ENCODE assay signal across 27 mouse cellular contexts in genomic region chr17:65741565-65741964, GRCm38 (mm10). TPM values are rescaled to one million over a fixed set of nuclear protein-coding genes. Genes with fewer than 3 reads are reported as not detected.
DNase-seq lines count a peak whose midpoint lies in the region; ATAC-seq lines count a peak whose summit lies in the region.
"Had no signal": no experiment of that assay in that cellular context is flagged by ENCODE, and none has a peak within 500 bp of the region (broad histone marks: within the 10 kb centered on the region; RNA-seq: fewer than 3 reads in every experiment).

No protein-coding gene starts in this region.

- H3K4me3 ChIP-seq in hindbrain, embryonic 13.5 days: no peak overlapping the region
- H3K4me3 ChIP-seq in hindbrain, embryonic 10.5 days: no peak overlapping the region
- no peak overlapping the region for H3K4me3 ChIP-seq in neural tube, embryonic 11.5 days (ENCODE audit: low read depth, low read length)
- no peak overlapping the region for H3K4me3 ChIP-seq in forebrain, embryonic 15.5 days
- no peak overlapping the region for H3K4me3 ChIP-seq in neural tube, embryonic 15.5 days (replicated peaks)
- no peak overlapping the region for H3K4me3 ChIP-seq in kidney, embryonic 16.5 days (ENCODE audit: low read length)
- H3K4me3 ChIP-seq: heart, embryonic 12.5 days; hindbrain, embryonic 15.5 days; limb, embryonic 13.5 days; liver, embryonic 12.5 days had no signal

- H3K27ac ChIP-seq in hindbrain, embryonic 13.5 days: peak overlapping the region; percentile 90
- H3K27ac ChIP-seq in hindbrain, embryonic 10.5 days: no peak overlapping the region
- H3K27ac ChIP-seq in neural tube, embryonic 11.5 days (ENCODE audit: low read depth, low read length): peak overlapping the region; percentile 54
- peak overlapping the region; percentile 50; the same call in 1 of the 2 replicates for H3K27ac ChIP-seq in forebrain, embryonic 15.5 days (replicated peaks)
- peak overlapping the region; percentile 54; the same call in 1 of the 2 replicates for H3K27ac ChIP-seq in neural tube, embryonic 15.5 days (replicated peaks)
- no peak overlapping the region for H3K27ac ChIP-seq in kidney, embryonic 16.5 days (ENCODE audit: low read length)
- H3K27ac ChIP-seq: limb, embryonic 13.5 days; liver, embryonic 12.5 days; stomach, postnatal 0 days had no signal

- no peaks in the 10 kb centered on the region for H3K27me3 ChIP-seq in hindbrain, embryonic 13.5 days
- H3K27me3 ChIP-seq in hindbrain, embryonic 10.5 days (ENCODE audit: insufficient read depth, poor library complexity, severe bottlenecking): no peaks in the 10 kb centered on the region
- no peaks in the 10 kb centered on the region for H3K27me3 ChIP-seq in neural tube, embryonic 11.5 days (ENCODE audit: control insufficient read depth, insufficient read depth, low read length)
- H3K27me3 ChIP-seq in forebrain, embryonic 15.5 days: no peaks in the 10 kb centered on the region
- no peaks in the 10 kb centered on the region for H3K27me3 ChIP-seq in neural tube, embryonic 15.5 days (replicated peaks)
- no peaks in the 10 kb centered on the region for H3K27me3 ChIP-seq in kidney, embryonic 16.5 days (ENCODE audit: insufficient read depth, low read length)
- H3K27me3 ChIP-seq: heart, embryonic 12.5 days; hindbrain, embryonic 15.5 days; limb, embryonic 13.5 days; liver, embryonic 12.5 days had no signal

- peaks cover 36% of the 10 kb centered on the region for H3K4me1 ChIP-seq in hindbrain, embryonic 13.5 days (replicated peaks)
- peaks cover 25% of the 10 kb centered on the region for H3K4me1 ChIP-seq in hindbrain, embryonic 10.5 days (replicated peaks)
- peaks cover 6% of the 10 kb centered on the region for H3K4me1 ChIP-seq in neural tube, embryonic 11.5 days (ENCODE audit: control insufficient read depth, insufficient read depth, low read length)
- H3K4me1 ChIP-seq in forebrain, embryonic 15.5 days: peaks cover 20% of the 10 kb centered on the region
- H3K4me1 ChIP-seq in neural tube, embryonic 15.5 days: peaks cover 26% of the 10 kb centered on the region
- H3K4me1 ChIP-seq in kidney, embryonic 16.5 days (ENCODE audit: insufficient read depth, low read length): no peaks in the 10 kb centered on the region; the same call in 1 of the 2 replicates
- H3K4me1 ChIP-seq: limb, embryonic 13.5 days; liver, embryonic 12.5 days had no signal

- no peak for DNase-seq in hindbrain, embryonic 10.5 days (ENCODE audit: low spot score)
- no peak for DNase-seq in neural tube, embryonic 11.5 days (ENCODE audit: low spot score)
- no peak for DNase-seq in neural tube, embryonic 10.5 days (ENCODE audit: extremely low spot score, low spot score)
- no peak for DNase-seq in left cerebral cortex, adult 8-10 months (ENCODE audit: low spot score in 2 of 2)
- DNase-seq: adrenal gland, adult 8-10 months; B cell, adult 2 months; cerebellum, adult 18-20 months; cerebellum, postnatal 14 days; gastrocnemius, postnatal 10 days; heart, postnatal 10 days; kidney, adult 9 months; kidney, postnatal 25 days; lung, adult 18-20 months; lung, postnatal 10 days; right cerebral cortex, adult 18-20 months; thymus, adult 2 months; thymus, postnatal 4 days had no signal

- no peak overlapping the region for H3K9ac ChIP-seq in hindbrain, embryonic 13.5 days
- no peak overlapping the region for H3K9ac ChIP-seq in neural tube, embryonic 11.5 days (ENCODE audit: low read length)
- H3K9ac ChIP-seq in forebrain, embryonic 15.5 days (replicated peaks): no peak overlapping the region
- no peak overlapping the region for H3K9ac ChIP-seq in neural tube, embryonic 15.5 days (replicated peaks)
- H3K9ac ChIP-seq in kidney, embryonic 16.5 days (replicated peaks; ENCODE audit: low read length): no peak overlapping the region
- H3K9ac ChIP-seq: heart, embryonic 12.5 days; hindbrain, embryonic 15.5 days; limb, embryonic 13.5 days; liver, embryonic 12.5 days had no signal

- H3K36me3 ChIP-seq in hindbrain, embryonic 13.5 days: peaks cover 8% of the 10 kb centered on the region
- peaks cover 19% of the 10 kb centered on the region for H3K36me3 ChIP-seq in hindbrain, embryonic 10.5 days
- H3K36me3 ChIP-seq in neural tube, embryonic 11.5 days (ENCODE audit: control insufficient read depth, insufficient read depth, low read length): no peaks in the 10 kb centered on the region
- H3K36me3 ChIP-seq in forebrain, embryonic 15.5 days: no peaks in the 10 kb centered on the region
- H3K36me3 ChIP-seq in neural tube, embryonic 15.5 days: no peaks in the 10 kb centered on the region; the same call in 1 of the 2 replicates
- H3K36me3 ChIP-seq in kidney, embryonic 16.5 days (ENCODE audit: insufficient read depth, low read length): 0 out of 2 replicates have a peak, but pooled peaks cover 10% of the 10 kb centered on the region
- H3K36me3 ChIP-seq: hindbrain, embryonic 15.5 days; liver, embryonic 12.5 days had no signal

- no peak overlapping the region for H3K4me2 ChIP-seq in hindbrain, embryonic 13.5 days
- H3K4me2 ChIP-seq in neural tube, embryonic 11.5 days (ENCODE audit: low read depth): no peak overlapping the region
- H3K4me2 ChIP-seq in forebrain, embryonic 15.5 days (replicated peaks): no peak overlapping the region
- no peak overlapping the region for H3K4me2 ChIP-seq in neural tube, embryonic 15.5 days
- no peak overlapping the region for H3K4me2 ChIP-seq in kidney, embryonic 16.5 days (replicated peaks; ENCODE audit: low read depth, low read length)
- H3K4me2 ChIP-seq: heart, embryonic 12.5 days; hindbrain, embryonic 15.5 days; limb, embryonic 13.5 days; liver, embryonic 12.5 days had no signal

- ATAC-seq in hindbrain, embryonic 13.5 days (ENCODE audit: low FRiP score): no peak
- no peak for ATAC-seq in neural tube, embryonic 11.5 days (ENCODE audit: insufficient read depth, low FRiP score, low TSS enrichment)
- ATAC-seq in forebrain, embryonic 15.5 days (replicated peaks): 0 out of 2 replicates have a peak, but pooled peaks have one; percentile 26
- ATAC-seq in neural tube, embryonic 15.5 days (ENCODE audit: low FRiP score): no peak
- ATAC-seq in kidney, embryonic 16.5 days (ENCODE audit: low FRiP score, low TSS enrichment): no peak
- ATAC-seq: intestine, embryonic 16.5 days; liver, embryonic 12.5 days had no signal

- WGBS in hindbrain, embryonic 13.5 days: 83% methylated on average over 4 of the region's 4 CpGs
- WGBS in hindbrain, embryonic 10.5 days: 87% methylated on average over 4 of the region's 4 CpGs
- 91% methylated on average over 4 of the region's 4 CpGs for WGBS in neural tube, embryonic 11.5 days
- WGBS in forebrain, embryonic 15.5 days: 76% methylated on average over 4 of the region's 4 CpGs
- WGBS in neural tube, embryonic 15.5 days: 82% methylated on average over 4 of the region's 4 CpGs
- WGBS in kidney, embryonic 16.5 days: 88% methylated on average over 4 of the region's 4 CpGs

- H3K9me3 ChIP-seq in hindbrain, embryonic 13.5 days: no peaks in the 10 kb centered on the region
- H3K9me3 ChIP-seq in hindbrain, embryonic 10.5 days: 0 out of 2 replicates have a peak, but pooled peaks cover 6% of the 10 kb centered on the region
- no peaks in the 10 kb centered on the region for H3K9me3 ChIP-seq in neural tube, embryonic 11.5 days (ENCODE audit: control insufficient read depth, low read length)
- H3K9me3 ChIP-seq in forebrain, embryonic 15.5 days: no peaks in the 10 kb centered on the region
- H3K9me3 ChIP-seq in neural tube, embryonic 15.5 days (replicated peaks): no peaks in the 10 kb centered on the region
- 0 out of 2 replicates have a peak, but pooled peaks cover 6% of the 10 kb centered on the region for H3K9me3 ChIP-seq in kidney, embryonic 16.5 days (ENCODE audit: low read length)
- H3K9me3 ChIP-seq: heart, embryonic 12.5 days; hindbrain, embryonic 15.5 days; liver, embryonic 12.5 days had no signal

RNA-seq across cellular contexts. Expression of gene Rab31, which starts 31.0 kb away (rescaled TPM):
- polyA plus RNA-seq in hindbrain, embryonic 13.5 days (2015; fragmentation: Nextera tagmentation; extraction: Ambion mirVana): 73.0 and 74.0 TPM in 2 replicates
- polyA plus RNA-seq in hindbrain, embryonic 10.5 days (2016; fragmentation: Nextera tagmentation; extraction: Ambion mirVana): 60.8 and 63.2 TPM in 2 replicates
- polyA plus RNA-seq in neural tube, embryonic 11.5 days (2014; fragmentation: Nextera tagmentation; extraction: Ambion mirVana): 79.6 and 84.7 TPM in 2 replicates
- 71.8 and 75.5 TPM in 2 replicates for polyA plus RNA-seq in forebrain, embryonic 15.5 days (2015; fragmentation: Nextera tagmentation; extraction: Ambion mirVana)
- polyA plus RNA-seq in neural tube, embryonic 15.5 days (2015; fragmentation: Nextera tagmentation; extraction: Ambion mirVana): 53.2 and 56.8 TPM in 2 replicates
- polyA plus RNA-seq in kidney, embryonic 16.5 days (2015; fragmentation: Nextera tagmentation; extraction: Ambion mirVana): 37.8 and 38.4 TPM in 2 replicates
- total RNA-seq in left cerebral cortex, adult 8-10 months (2022): 10 to 100 TPM; 57.5 to 61.3 (median 58.3) TPM

RNA-seq across cellular contexts. Expression of gene Ppp4r1, which starts 40.8 kb away (rescaled TPM):
- polyA plus RNA-seq in hindbrain, embryonic 13.5 days (2015; fragmentation: Nextera tagmentation; extraction: Ambion mirVana): 44.7 and 47.3 TPM in 2 replicates
- 51.0 and 59.6 TPM in 2 replicates for polyA plus RNA-seq in hindbrain, embryonic 10.5 days (2016; fragmentation: Nextera tagmentation; extraction: Ambion mirVana)
- polyA plus RNA-seq in neural tube, embryonic 11.5 days (2014; fragmentation: Nextera tagmentation; extraction: Ambion mirVana): 62.2 and 62.9 TPM in 2 replicates
- polyA plus RNA-seq in forebrain, embryonic 15.5 days (2015; fragmentation: Nextera tagmentation; extraction: Ambion mirVana): 43.4 and 45.2 TPM in 2 replicates
- 36.3 and 40.1 TPM in 2 replicates for polyA plus RNA-seq in neural tube, embryonic 15.5 days (2015; fragmentation: Nextera tagmentation; extraction: Ambion mirVana)
- 46.6 TPM in 2 replicates for polyA plus RNA-seq in kidney, embryonic 16.5 days (2015; fragmentation: Nextera tagmentation; extraction: Ambion mirVana)
- 10 to 100 TPM; 42.5 to 59.2 (median 48.4) TPM for total RNA-seq in left cerebral cortex, adult 8-10 months (2022)

Comparison
In these comparisons a context has a peak if more than half of its experiments do, and no peak if none do; other contexts are left out.
1. H3K27ac ChIP-seq: peak in hindbrain, embryonic 13.5 days (single experiment), neural tube, embryonic 11.5 days (single experiment), forebrain, embryonic 15.5 days (single experiment) and neural tube, embryonic 15.5 days (single experiment); none in hindbrain, embryonic 10.5 days (single experiment) and kidney, embryonic 16.5 days (single experiment).